Mouse (Mus musculus): ENCODE results near the gene Fam222b. TPM values are rescaled to one million over a fixed set of nuclear protein-coding genes. Genes with fewer than 3 reads are reported as not detected.

The Fam222b gene
- polyA plus RNA-seq, 1 experiment from 2014 or later: 33.2 TPM

GRCm38 (mm10) chr11:78175771-78176401, 81.4 kb downstream of the Fam222b start:
- H3K4me1 ChIP-seq (ENCODE audit: control insufficient read depth, insufficient read depth, low read length): peaks cover 18% of the 10 kb centered on the region
- H3K27ac ChIP-seq (ENCODE audit: low read depth, low read length): no peak overlapping the region
- H3K9me3 ChIP-seq (ENCODE audit: control insufficient read depth, low read length): no peaks in the 10 kb centered on the region
- H3K9ac ChIP-seq (ENCODE audit: low read length): peak overlapping the region; percentile 50
- peaks cover 2% of the 10 kb centered on the region for H3K36me3 ChIP-seq (ENCODE audit: control insufficient read depth, insufficient read depth, low read length)
- no peak for DNase-seq (ENCODE audit: low spot score)
- peak overlapping the region; percentile 90 for H3K4me2 ChIP-seq (ENCODE audit: low read depth)
- ATAC-seq (ENCODE audit: insufficient read depth, low FRiP score, low TSS enrichment): no peak
- no peaks in the 10 kb centered on the region for H3K27me3 ChIP-seq (ENCODE audit: control insufficient read depth, insufficient read depth, low read length)
- WGBS: 6% methylated on average over 9 of the region's 10 CpGs
- H3K4me3 ChIP-seq (ENCODE audit: low read depth, low read length): peak overlapping the region; percentile 56

GRCm38 (mm10) chr11:78176402-78176862, 82.0 kb downstream of the Fam222b start, which contains the start of the genes Nek8 and Tlcd1:
Gene Nek8 (minus strand): TSS chr11:78176675.
Gene Tlcd1 (plus strand): TSS chr11:78176711.
- Histone ChIP-seq H3K27ac (ENCODE audit: low read depth, low read length) (peak within 1 kb of the TSS; percentile 92; the same call in 1 of the 2 replicates), H3K9me3 (ENCODE audit: control insufficient read depth, low read length) (no peaks in the 10 kb centered on the region), H3K4me3 (ENCODE audit: low read depth, low read length) (peak within 1 kb of the TSS; percentile 56), H3K9ac (ENCODE audit: low read length) (peak within 1 kb of the TSS; percentile 73), H3K4me2 (ENCODE audit: low read depth) (peak within 1 kb of the TSS; percentile 90), H3K4me1 (ENCODE audit: control insufficient read depth, insufficient read depth, low read length) (peaks cover 18% of the 10 kb centered on the region), H3K36me3 (ENCODE audit: control insufficient read depth, insufficient read depth, low read length) (peaks cover 6% of the 10 kb centered on the region), H3K27me3 (ENCODE audit: control insufficient read depth, insufficient read depth, low read length) (no peaks in the 10 kb centered on the region)
- DNase-seq (ENCODE audit: low spot score): peak; percentile 93
- WGBS: under 1% methylated on average over 32 of the region's 32 CpGs
- ATAC-seq (ENCODE audit: insufficient read depth, low FRiP score, low TSS enrichment): peak; percentile 57; the same call in 1 of the 2 replicates

GRCm38 (mm10) chr11:78176905-78177331, 82.5 kb downstream of the Fam222b start:
- WGBS: 1% methylated on average over 23 of the region's 23 CpGs
- H3K9me3 ChIP-seq (ENCODE audit: control insufficient read depth, low read length): no peaks in the 10 kb centered on the region
- peak overlapping the region; percentile 56; the same call in 1 of the 2 replicates for H3K27ac ChIP-seq (ENCODE audit: low read depth, low read length)
- H3K4me1 ChIP-seq (ENCODE audit: control insufficient read depth, insufficient read depth, low read length): peaks cover 22% of the 10 kb centered on the region
- DNase-seq (ENCODE audit: low spot score) (no peak), ATAC-seq (ENCODE audit: insufficient read depth, low FRiP score, low TSS enrichment) (no peak)
- H3K4me3 ChIP-seq (ENCODE audit: low read depth, low read length): peak overlapping the region; percentile 56
- H3K27me3 ChIP-seq (ENCODE audit: control insufficient read depth, insufficient read depth, low read length): no peaks in the 10 kb centered on the region
- H3K4me2 ChIP-seq (ENCODE audit: low read depth): peak overlapping the region; percentile 90
- peak overlapping the region; percentile 50; the same call in 1 of the 2 replicates for H3K9ac ChIP-seq (ENCODE audit: low read length)
- H3K36me3 ChIP-seq (ENCODE audit: control insufficient read depth, insufficient read depth, low read length): peaks cover 7% of the 10 kb centered on the region

- peak overlapping the region; percentile 90 for H3K4me2 ChIP-seq (ENCODE audit: low read depth)
- H3K4me1 ChIP-seq (ENCODE audit: control insufficient read depth, insufficient read depth, low read length): peaks cover 25% of the 10 kb centered on the region
- H3K4me3 ChIP-seq (ENCODE audit: low read depth, low read length): peak overlapping the region; percentile 56
- H3K9me3 ChIP-seq (ENCODE audit: control insufficient read depth, low read length): no peaks in the 10 kb centered on the region
- H3K9ac ChIP-seq (ENCODE audit: low read length): peak overlapping the region; percentile 73; the same call in 1 of the 2 replicates
- H3K36me3 ChIP-seq (ENCODE audit: control insufficient read depth, insufficient read depth, low read length): peaks cover 7% of the 10 kb centered on the region
- 0 out of 2 replicates have a peak overlapping the region, but pooled peaks have one; percentile 92 for H3K27ac ChIP-seq (ENCODE audit: low read depth, low read length)
- no peak for DNase-seq (ENCODE audit: low spot score)
- no peaks in the 10 kb centered on the region for H3K27me3 ChIP-seq (ENCODE audit: control insufficient read depth, insufficient read depth, low read length)
- WGBS: under 1% methylated on average over 10 of the region's 10 CpGs
- no peak for ATAC-seq (ENCODE audit: insufficient read depth, low FRiP score, low TSS enrichment)
Measured at GRCm38 (mm10) chr11:78177437-78177836, 83.0 kb downstream of the Fam222b start.

GRCm38 (mm10) chr11:78177903-78178858, 83.7 kb downstream of the Fam222b start:
- Histone ChIP-seq H3K4me2 (ENCODE audit: low read depth) (peak overlapping the region; percentile 90), H3K4me1 (ENCODE audit: control insufficient read depth, insufficient read depth, low read length) (peaks cover 25% of the 10 kb centered on the region), H3K27ac (ENCODE audit: low read depth, low read length) (peak overlapping the region; percentile 92), H3K9ac (ENCODE audit: low read length) (peak overlapping the region; percentile 73), H3K27me3 (ENCODE audit: control insufficient read depth, insufficient read depth, low read length) (no peaks in the 10 kb centered on the region), H3K4me3 (ENCODE audit: low read depth, low read length) (peak overlapping the region; percentile 56), H3K9me3 (ENCODE audit: control insufficient read depth, low read length) (no peaks in the 10 kb centered on the region), H3K36me3 (ENCODE audit: control insufficient read depth, insufficient read depth, low read length) (peaks cover 7% of the 10 kb centered on the region; the same call in 1 of the 2 replicates)
- DNase-seq (ENCODE audit: low spot score) (peak; percentile 96), ATAC-seq (ENCODE audit: insufficient read depth, low FRiP score, low TSS enrichment) (peak; percentile 80)
- WGBS: 1% methylated on average over 62 of the region's 84 CpGs

GRCm38 (mm10) chr11:78178859-78179437, 84.5 kb downstream of the Fam222b start:
- 1% methylated on average over 29 of the region's 29 CpGs for WGBS
- ATAC-seq (ENCODE audit: insufficient read depth, low FRiP score, low TSS enrichment): peak; percentile 2; the same call in 1 of the 2 replicates

GRCm38 (mm10) chr11:78179438-78179999, 85.1 kb downstream of the Fam222b start:
- Histone ChIP-seq H3K4me1 (ENCODE audit: control insufficient read depth, insufficient read depth, low read length) (peaks cover 25% of the 10 kb centered on the region), H3K9me3 (ENCODE audit: control insufficient read depth, low read length) (no peaks in the 10 kb centered on the region), H3K36me3 (ENCODE audit: control insufficient read depth, insufficient read depth, low read length) (peaks cover 7% of the 10 kb centered on the region; the same call in 1 of the 2 replicates), H3K4me3 (ENCODE audit: low read depth, low read length) (peak overlapping the region; percentile 56), H3K4me2 (ENCODE audit: low read depth) (peak overlapping the region; percentile 90), H3K9ac (ENCODE audit: low read length) (peak overlapping the region; percentile 29; the same call in 1 of the 2 replicates), H3K27ac (ENCODE audit: low read depth, low read length) (no peak overlapping the region), H3K27me3 (ENCODE audit: control insufficient read depth, insufficient read depth, low read length) (no peaks in the 10 kb centered on the region)
- DNase-seq (ENCODE audit: low spot score) (no peak), ATAC-seq (ENCODE audit: insufficient read depth, low FRiP score, low TSS enrichment) (no peak)
- WGBS: 31% methylated on average over 8 of the region's 8 CpGs

More at GRCm38 (mm10) chr11:78178859-78179437, 84.5 kb downstream of the Fam222b start:
- peak overlapping the region; percentile 73 for H3K9ac ChIP-seq (ENCODE audit: low read length)
- peak overlapping the region; percentile 90 for H3K4me2 ChIP-seq (ENCODE audit: low read depth)
- no peaks in the 10 kb centered on the region for H3K9me3 ChIP-seq (ENCODE audit: control insufficient read depth, low read length)
- peaks cover 7% of the 10 kb centered on the region; the same call in 1 of the 2 replicates for H3K36me3 ChIP-seq (ENCODE audit: control insufficient read depth, insufficient read depth, low read length)
- H3K27ac ChIP-seq (ENCODE audit: low read depth, low read length): peak overlapping the region; percentile 92
- H3K4me3 ChIP-seq (ENCODE audit: low read depth, low read length): peak overlapping the region; percentile 56
- peak; percentile 59 for DNase-seq (ENCODE audit: low spot score)
- H3K27me3 ChIP-seq (ENCODE audit: control insufficient read depth, insufficient read depth, low read length): no peaks in the 10 kb centered on the region
- peaks cover 25% of the 10 kb centered on the region for H3K4me1 ChIP-seq (ENCODE audit: control insufficient read depth, insufficient read depth, low read length)
